Mouse (Mus musculus): ENCODE data around the gene Tubb4b. TPM values are rescaled to one million over a fixed set of nuclear protein-coding genes. Genes with fewer than 3 reads are reported as not detected.
"Not testable (repeated sequence)": the region's sequence is repeated elsewhere in the genome, so short reads cannot be mapped to it uniquely, and the experiment has no call there.

Tubb4b gene
- polyA plus RNA-seq, 1 experiment from 2014 or later, result 931 TPM

DNA sequence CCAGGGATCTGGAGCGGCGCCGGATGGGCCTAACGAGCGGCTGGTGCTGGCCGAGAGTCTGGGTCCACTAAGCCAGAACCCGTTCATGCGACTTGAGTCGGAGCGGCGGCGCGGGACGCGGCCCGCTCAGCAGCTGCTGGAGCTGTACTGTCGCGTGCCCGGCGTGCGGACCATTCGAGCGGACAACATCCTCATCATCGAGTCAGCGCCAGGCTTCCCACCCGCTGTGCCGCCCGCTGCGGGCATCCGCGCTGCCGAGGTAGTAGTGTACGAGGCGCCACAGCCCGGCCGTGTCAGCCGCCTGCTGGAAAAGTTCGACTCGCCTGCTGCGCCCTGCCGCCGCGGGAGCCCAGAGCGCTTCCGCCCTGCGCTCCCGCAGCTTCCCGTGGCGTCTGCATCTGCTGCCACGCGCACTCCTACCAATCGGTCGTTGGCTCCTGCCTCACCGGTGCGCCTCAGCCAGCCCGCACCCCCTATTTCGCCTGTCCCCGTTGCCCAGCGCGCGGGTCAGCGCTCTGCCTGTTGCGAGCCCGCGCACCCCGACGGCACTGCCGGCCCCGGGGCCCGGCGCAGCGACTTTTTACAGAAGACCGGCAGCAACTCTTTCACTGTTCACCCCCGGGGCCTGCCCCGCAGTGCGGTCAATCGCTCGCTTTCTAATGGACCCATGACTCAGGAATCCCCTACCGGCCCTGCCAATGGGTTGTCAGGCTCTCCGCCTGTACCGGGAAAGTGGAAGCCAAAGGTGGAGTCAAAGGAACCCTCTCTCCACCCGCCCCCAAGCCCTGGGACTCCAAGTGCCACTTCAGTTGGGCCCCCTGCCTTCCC lies 38.5 kb upstream of the Tubb4b start:
- peak overlapping the region; percentile 84 for H3K4me3 ChIP-seq
- H3K27me3 ChIP-seq (replicated peaks), result peaks cover 11% of the 10 kb centered on the region
- H3K4me1 ChIP-seq, result peaks cover 63% of the 10 kb centered on the region
- WGBS (ENCODE audit: insufficient replicate concordance), result 2% methylated on average over 82 of the region's 82 CpGs
- H3K9ac ChIP-seq, result peak overlapping the region; percentile 86
- peak; percentile 13 for ATAC-seq
- peaks cover 2% of the 10 kb centered on the region; the same call in 1 of the 2 replicates for H3K36me3 ChIP-seq
- peak overlapping the region; percentile 77 for H3K27ac ChIP-seq
- H3K4me2 ChIP-seq, result peak overlapping the region; percentile 100
- no peaks in the 10 kb centered on the region for H3K9me3 ChIP-seq (replicated peaks)

DNA sequence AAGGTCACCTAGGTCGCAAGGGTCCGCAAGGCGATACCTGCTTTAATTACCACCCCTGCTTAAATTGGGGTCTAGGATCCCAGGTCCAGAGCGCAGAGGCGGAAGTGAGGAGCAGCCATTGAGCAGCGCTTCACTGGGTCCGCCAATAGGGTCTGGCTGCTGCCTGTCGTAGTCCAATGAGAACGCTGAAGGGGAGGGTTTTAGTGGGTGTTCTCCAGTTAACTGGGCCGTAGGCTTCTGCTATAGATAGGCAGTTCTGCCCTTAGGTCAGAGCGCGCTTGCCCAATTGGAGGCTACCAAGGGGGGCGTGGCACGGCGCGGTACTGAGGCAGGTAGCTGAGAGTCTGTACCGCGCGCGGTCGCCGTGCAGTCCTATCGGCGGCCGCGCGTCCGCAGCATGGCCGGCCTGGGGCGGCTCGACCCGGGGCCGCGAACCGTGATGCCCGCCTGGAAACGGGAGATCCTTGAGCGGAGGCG lies 37.8 kb upstream of the Tubb4b start, which contains the start of gene Tprn:
Gene Tprn, plus strand, starts transcription at position 328 of the 477 bp plus-strand sequence.
- H3K27me3 ChIP-seq (replicated peaks), result peaks cover 11% of the 10 kb centered on the region
- no peaks in the 10 kb centered on the region; the same call in 1 of the 2 replicates for H3K36me3 ChIP-seq
- WGBS (ENCODE audit: insufficient replicate concordance), result under 1% methylated on average over 39 of the region's 39 CpGs
- peak within 1 kb of the TSS; percentile 86 for H3K9ac ChIP-seq
- ATAC-seq, result peak; percentile 97
- H3K27ac ChIP-seq, result peak within 1 kb of the TSS; percentile 77
- no peaks in the 10 kb centered on the region for H3K9me3 ChIP-seq (replicated peaks)
- H3K4me2 ChIP-seq, result peak within 1 kb of the TSS; percentile 100
- peaks cover 56% of the 10 kb centered on the region for H3K4me1 ChIP-seq
- H3K4me3 ChIP-seq, result peak within 1 kb of the TSS; percentile 84

DNA sequence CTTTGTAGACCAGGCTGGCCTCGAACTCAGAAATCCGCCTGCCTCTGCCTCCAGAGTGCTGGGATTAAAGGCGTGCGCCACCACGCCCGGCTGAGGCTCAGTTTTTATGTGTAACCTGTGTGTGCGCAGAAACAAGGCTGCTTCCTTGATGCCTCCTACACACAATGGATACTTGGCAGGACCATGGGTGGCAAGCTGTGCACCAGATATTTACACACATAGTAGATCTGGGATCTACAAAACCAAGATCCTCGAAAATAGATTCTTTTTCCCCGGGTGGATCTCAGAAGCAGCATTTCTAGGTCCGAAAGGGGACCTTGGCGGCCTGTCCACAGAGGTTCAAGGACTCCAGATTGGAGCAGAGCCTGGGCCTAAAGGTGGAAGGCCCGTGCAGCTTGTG lies 37.4 kb upstream of the Tubb4b start:
- peak; percentile 7; the same call in 1 of the 2 replicates for ATAC-seq
- Histone ChIP-seq H3K27me3 (replicated peaks) (peaks cover 11% of the 10 kb centered on the region), H3K4me2 (peak overlapping the region; percentile 100), H3K36me3 (no peaks in the 10 kb centered on the region), H3K4me1 (peaks cover 56% of the 10 kb centered on the region), H3K9ac (peak overlapping the region; percentile 65), H3K27ac (peak overlapping the region; percentile 77), H3K9me3 (replicated peaks) (no peaks in the 10 kb centered on the region), H3K4me3 (peak overlapping the region; percentile 84)
- WGBS (ENCODE audit: insufficient replicate concordance), result 42% methylated on average over 12 of the region's 12 CpGs

DNA sequence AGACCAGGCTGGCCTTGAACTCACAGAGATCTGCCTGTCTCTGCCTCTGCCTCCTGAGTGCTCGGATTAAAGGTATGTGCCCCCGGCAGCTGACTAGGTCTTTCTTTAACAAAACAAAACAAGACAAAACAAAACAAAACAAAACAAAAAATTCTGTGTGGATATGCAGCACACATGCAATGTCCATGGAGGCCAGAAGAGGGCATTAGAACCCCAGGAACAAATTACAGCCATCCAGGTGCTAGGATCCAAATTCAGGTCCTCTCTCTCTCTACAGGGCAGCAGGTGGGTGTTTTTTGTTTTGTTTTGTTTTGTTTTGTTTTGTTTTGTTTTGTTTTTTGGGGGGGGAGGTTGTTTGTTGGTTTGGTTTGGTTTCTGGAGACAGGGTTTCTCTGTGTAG lies 34.4 kb upstream of the Tubb4b start:
- Histone ChIP-seq H3K9me3 (replicated peaks) (no peaks in the 10 kb centered on the region), H3K4me2 (no peak overlapping the region), H3K4me1 (peaks cover 44% of the 10 kb centered on the region), H3K27ac (no peak overlapping the region), H3K27me3 (replicated peaks) (peaks cover 9% of the 10 kb centered on the region), H3K4me3 (no peak overlapping the region), H3K36me3 (no peaks in the 10 kb centered on the region), H3K9ac (no peak overlapping the region)
- WGBS (ENCODE audit: insufficient replicate concordance), result 37% methylated on average over 2 of the region's 2 CpGs
- ATAC-seq, result no peak

DNA sequence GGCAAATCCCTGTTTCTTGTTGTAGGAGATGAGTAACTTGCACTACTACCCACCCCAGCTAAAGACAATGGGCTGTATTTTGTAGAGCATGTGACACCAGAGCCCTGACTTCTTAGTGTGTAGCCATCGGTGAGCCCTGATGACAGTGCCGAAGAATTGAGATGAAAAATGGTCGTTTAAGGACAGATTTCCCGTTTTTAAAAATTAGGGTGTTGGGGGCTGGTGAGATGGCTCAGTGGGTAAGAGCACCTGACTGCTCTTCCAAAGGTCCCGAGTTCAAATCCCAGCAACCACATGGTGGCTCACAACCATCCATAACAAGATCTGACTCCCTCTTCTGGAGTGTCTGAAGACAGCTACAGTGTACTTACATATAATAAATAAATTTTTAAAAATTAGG lies 32.7 kb upstream of the Tubb4b start:
- not testable (repeated sequence) for H3K27me3 ChIP-seq (replicated peaks); ATAC-seq; H3K9me3 ChIP-seq (replicated peaks); H3K4me2 ChIP-seq; H3K4me3 ChIP-seq; H3K27ac ChIP-seq; H3K9ac ChIP-seq
- 75% methylated on average over 5 of the region's 5 CpGs for WGBS (ENCODE audit: insufficient replicate concordance)
- peaks cover 32% of the 10 kb centered on the region for H3K4me1 ChIP-seq
- H3K36me3 ChIP-seq, result peaks cover 14% of the 10 kb centered on the region

DNA sequence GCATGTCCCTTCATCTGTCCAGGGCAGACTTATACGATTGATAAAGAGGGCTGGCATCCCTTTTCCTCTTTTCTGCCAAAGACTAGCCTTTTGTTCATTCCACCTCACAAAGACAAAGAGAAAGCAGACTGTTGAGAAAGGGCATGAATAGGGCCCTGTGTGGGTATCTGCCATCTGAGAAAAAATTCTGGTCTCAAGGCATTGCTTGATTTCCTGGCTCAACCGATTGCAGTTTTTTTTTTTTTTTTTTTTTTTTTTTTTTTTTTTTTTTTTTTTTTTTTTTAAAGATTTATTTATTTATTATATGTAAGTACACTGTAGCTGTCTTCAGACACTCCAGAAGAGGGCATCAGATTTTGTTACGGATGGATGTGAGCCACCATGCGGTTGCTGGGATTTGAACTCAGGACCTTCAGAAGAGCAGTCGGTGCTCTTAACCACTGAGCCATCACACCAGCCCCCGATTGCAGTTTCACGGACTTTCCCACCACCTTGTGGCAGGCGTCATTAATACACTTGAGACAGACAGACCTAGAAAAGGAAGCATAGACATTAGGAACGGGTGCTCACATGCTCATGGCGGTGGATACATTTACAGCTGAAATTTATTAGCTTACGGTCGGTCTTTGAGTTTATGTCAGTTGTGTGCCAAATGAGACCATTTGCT lies 32.1 kb upstream of the Tubb4b start:
- 39% methylated on average over 12 of the region's 12 CpGs for WGBS (ENCODE audit: insufficient replicate concordance)
- H3K9me3 ChIP-seq (replicated peaks); ATAC-seq; H3K27me3 ChIP-seq (replicated peaks): not testable (repeated sequence)
- H3K4me3 ChIP-seq, result peak overlapping the region; percentile 99
- H3K9ac ChIP-seq, result peak overlapping the region; percentile 85
- 0 out of 2 replicates have a peak overlapping the region, but pooled peaks have one; percentile 85 for H3K27ac ChIP-seq
- peaks cover 27% of the 10 kb centered on the region for H3K4me1 ChIP-seq
- peaks cover 21% of the 10 kb centered on the region for H3K36me3 ChIP-seq
- H3K4me2 ChIP-seq, result peak overlapping the region; percentile 88

DNA sequence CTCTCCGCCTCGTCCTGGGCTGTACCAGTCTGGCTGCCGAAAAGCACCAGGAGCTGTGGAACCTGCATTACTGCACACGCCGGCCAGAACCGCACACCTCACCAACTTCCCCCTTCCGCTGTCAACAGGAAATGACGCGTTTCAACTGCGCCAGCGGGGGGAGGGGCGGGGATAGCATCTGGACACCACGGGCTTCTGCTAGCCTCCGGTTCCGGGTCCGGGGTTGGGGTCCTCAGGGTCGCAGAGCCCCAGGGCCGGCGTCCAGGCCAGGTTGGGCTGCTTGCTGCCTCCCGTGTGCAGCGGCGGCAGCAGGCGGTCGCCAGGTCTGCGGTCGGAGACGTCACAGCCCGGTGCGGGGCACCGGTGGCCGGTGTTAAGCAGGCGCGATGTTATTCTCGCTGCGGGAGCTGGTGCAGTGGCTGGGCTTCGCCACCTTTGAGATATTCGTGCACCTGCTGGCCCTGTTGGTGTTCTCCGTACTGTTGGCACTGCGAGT lies 30.8 kb upstream of the Tubb4b start, which contains the start of gene Tmem203:
Gene Tmem203, plus strand, starts transcription at position 156 of the 496 bp plus-strand sequence.
- H3K4me2 ChIP-seq, result peak within 1 kb of the TSS; percentile 88
- peak; percentile 86 for ATAC-seq
- peak within 1 kb of the TSS; percentile 85 for H3K27ac ChIP-seq
- H3K9ac ChIP-seq, result peak within 1 kb of the TSS; percentile 85
- no peaks in the 10 kb centered on the region for H3K27me3 ChIP-seq (replicated peaks)
- H3K4me3 ChIP-seq, result peak within 1 kb of the TSS; percentile 99
- peaks cover 33% of the 10 kb centered on the region for H3K36me3 ChIP-seq
- peaks cover 23% of the 10 kb centered on the region for H3K4me1 ChIP-seq
- WGBS (ENCODE audit: insufficient replicate concordance), result 1% methylated on average over 39 of the region's 39 CpGs
- H3K9me3 ChIP-seq (replicated peaks), result no peaks in the 10 kb centered on the region

DNA sequence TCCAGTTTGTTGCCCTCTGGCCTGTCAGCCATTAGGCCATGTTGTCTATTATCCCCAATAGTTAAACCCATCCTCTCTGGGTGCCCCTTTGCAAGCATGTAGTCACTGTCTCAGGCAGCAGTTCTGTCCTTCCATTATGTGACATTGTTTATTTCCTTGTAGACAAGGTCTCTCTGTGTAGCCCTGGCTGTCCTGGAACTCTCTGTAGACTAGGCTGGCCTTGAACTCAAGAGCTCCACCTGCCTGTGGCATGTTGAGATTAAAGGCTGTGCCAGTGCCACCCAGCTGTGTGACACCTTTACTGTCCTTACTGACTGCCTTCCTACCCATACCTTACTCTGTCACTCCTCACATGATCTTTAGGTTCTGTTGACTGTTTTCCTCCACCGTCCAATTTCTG lies 27.8 kb upstream of the Tubb4b start:
- H3K36me3 ChIP-seq, result peaks cover 63% of the 10 kb centered on the region
- no peak for ATAC-seq
- no peaks in the 10 kb centered on the region for H3K27me3 ChIP-seq (replicated peaks)
- H3K27ac ChIP-seq, result no peak overlapping the region
- H3K4me2 ChIP-seq, result no peak overlapping the region
- H3K9ac ChIP-seq, result no peak overlapping the region
- H3K4me1 ChIP-seq, result peaks cover 23% of the 10 kb centered on the region
- H3K4me3 ChIP-seq, result no peak overlapping the region
- WGBS (ENCODE audit: insufficient replicate concordance), result 83% methylated on average over 1 of the region's 1 CpGs
- no peaks in the 10 kb centered on the region for H3K9me3 ChIP-seq (replicated peaks)

DNA sequence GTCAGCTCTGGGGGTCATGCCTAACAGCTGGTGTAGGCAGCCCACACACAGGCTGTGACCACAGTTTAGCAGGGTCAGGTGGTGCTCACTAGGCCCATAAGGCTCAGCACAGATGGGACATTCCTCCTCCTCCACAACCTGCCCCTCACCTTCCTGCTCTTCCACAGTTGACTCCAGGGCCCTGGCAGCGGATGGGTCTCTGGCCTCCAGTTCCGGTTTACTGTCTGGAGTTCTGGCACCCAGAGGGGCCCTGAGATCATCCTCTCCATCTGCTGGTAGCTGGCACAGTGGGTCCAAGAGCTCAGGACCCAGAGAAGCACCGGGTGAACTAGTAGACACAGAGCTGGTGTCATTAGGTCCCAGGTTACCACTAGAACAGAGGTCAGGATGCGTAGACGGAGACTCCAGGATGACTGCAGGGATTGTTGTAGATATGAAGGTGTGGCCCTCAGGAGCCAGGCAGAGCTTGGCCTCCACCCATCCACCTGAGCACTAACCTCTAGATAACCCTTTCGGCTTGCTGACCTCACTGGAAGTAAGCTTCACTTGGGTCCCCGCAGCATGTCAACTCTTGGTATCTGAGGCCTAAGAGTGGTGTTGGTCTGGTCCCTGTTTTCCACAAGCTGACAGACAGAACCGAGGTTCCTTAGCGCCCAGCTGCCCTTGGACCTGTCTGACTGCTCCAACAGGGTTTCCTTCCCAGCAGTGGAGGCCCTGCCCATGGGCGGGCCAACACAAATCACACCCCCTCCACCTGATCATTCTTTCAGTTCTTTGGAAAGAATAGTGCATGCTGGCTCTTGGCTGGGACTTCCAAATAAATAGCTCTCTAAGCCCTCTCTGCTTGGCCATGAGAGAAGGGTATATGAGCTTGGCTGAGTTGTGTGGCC lies 21.9 kb upstream of the Tubb4b start, which contains the start of gene AL732309.1:
Gene AL732309.1, minus strand, starts transcription at position 681 of the 890 bp plus-strand sequence.
- Histone ChIP-seq H3K27me3 (replicated peaks) (peaks cover 26% of the 10 kb centered on the region), H3K4me3 (no peak within 1 kb of the TSS), H3K4me2 (no peak within 1 kb of the TSS), H3K27ac (no peak within 1 kb of the TSS), H3K9ac (no peak within 1 kb of the TSS), H3K4me1 (peaks cover 16% of the 10 kb centered on the region), H3K36me3 (peaks cover 64% of the 10 kb centered on the region), H3K9me3 (replicated peaks) (no peaks in the 10 kb centered on the region)
- no peak for ATAC-seq
- WGBS (ENCODE audit: insufficient replicate concordance), result 77% methylated on average over 10 of the region's 10 CpGs

DNA sequence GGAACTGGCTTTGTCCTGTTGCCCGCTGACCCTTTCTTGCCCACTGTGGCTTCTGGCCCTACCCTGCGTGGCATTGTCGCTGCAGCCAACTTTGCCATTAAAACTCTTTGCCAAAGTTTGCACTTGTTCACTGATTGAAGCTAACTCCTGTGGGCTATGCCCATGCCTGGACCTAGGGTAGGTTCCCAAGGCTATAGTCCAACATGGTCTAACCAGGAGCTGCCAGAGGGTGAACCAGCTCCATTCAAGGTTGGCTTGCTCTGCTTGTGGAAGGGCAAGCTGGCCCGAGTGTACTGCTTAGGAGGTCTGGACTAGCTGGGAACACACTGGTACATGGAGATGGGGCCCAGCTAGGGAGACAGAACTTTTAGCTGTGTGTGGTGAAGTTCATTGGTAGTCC lies 19.6 kb upstream of the Tubb4b start:
- Histone ChIP-seq H3K9me3 (replicated peaks) (no peaks in the 10 kb centered on the region), H3K4me3 (no peak overlapping the region), H3K27ac (no peak overlapping the region), H3K9ac (no peak overlapping the region), H3K4me1 (peaks cover 36% of the 10 kb centered on the region), H3K4me2 (no peak overlapping the region), H3K36me3 (peaks cover 41% of the 10 kb centered on the region), H3K27me3 (replicated peaks) (peaks cover 30% of the 10 kb centered on the region)
- WGBS (ENCODE audit: insufficient replicate concordance), result 76% methylated on average over 4 of the region's 4 CpGs
- no peak for ATAC-seq

DNA sequence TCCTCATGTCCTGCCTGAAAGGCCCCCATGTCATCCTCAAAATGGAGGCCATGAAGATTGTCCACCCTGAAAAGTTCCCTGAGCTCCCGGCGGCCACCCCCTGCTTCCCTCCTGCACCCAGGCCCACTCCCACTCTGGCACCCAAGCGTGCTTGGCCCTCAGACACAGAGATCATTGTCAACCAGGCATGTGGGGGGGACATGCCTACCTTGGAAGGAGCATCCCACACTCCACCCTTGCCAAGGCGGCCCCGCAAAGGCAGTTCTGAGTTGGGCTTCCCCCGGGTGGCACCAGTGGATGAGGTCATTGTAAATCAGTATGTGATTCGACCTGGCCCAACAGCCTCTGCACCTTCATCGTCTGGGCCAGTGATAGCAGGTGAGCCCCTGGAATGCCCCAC lies 18.8 kb upstream of the Tubb4b start:
- Histone ChIP-seq H3K9ac (no peak overlapping the region), H3K4me2 (no peak overlapping the region), H3K27me3 (replicated peaks) (peaks cover 30% of the 10 kb centered on the region), H3K27ac (no peak overlapping the region), H3K4me3 (no peak overlapping the region), H3K9me3 (replicated peaks) (no peaks in the 10 kb centered on the region), H3K36me3 (peaks cover 33% of the 10 kb centered on the region), H3K4me1 (peaks cover 36% of the 10 kb centered on the region)
- WGBS (ENCODE audit: insufficient replicate concordance), result 72% methylated on average over 8 of the region's 8 CpGs
- ATAC-seq, result no peak
